Mouse (Mus musculus) midbrain, embryonic 13.5 days (tissue): Measurements from ENCODE around the gene Dkk3. TPM values are rescaled to one million over a fixed set of nuclear protein-coding genes. Genes with fewer than 3 reads are reported as not detected.
A peak's percentile ranks its signal among the peaks of the same experiment; 100 is the strongest.
"Not testable (repeated sequence)": the region's sequence is repeated elsewhere in the genome, so short reads cannot be mapped to it uniquely, and the experiment has no call there.

ENCODE experiments used
- ATAC-seq: fragments of 200-750 bp; cut with Nextera tagmentation; 2 replicates; pipeline ENCODE4 v1.8.0; 2017; ENCODE audit warnings: mild to moderate bottlenecking, moderate TSS enrichment, moderate library complexity
- H3K27ac ChIP-seq: fragments of 300-500 bp; sonication (generic); 2 replicates; pipeline ENCODE4 v1.5.1; 2015; ENCODE audit warnings: inconsistent platforms, mild to moderate bottlenecking, moderate library complexity
- H3K27me3 ChIP-seq: fragments of 300-500 bp; sonication (generic); 2 replicates; pipeline ENCODE4 v1.6.1; 2015; ENCODE audit warnings: mild to moderate bottlenecking, inconsistent platforms
- H3K36me3 ChIP-seq: fragments of 300-500 bp; sonication (generic); 2 replicates; pipeline ENCODE4 v1.6.1; 2015; ENCODE audit warnings: mild to moderate bottlenecking, inconsistent platforms
- H3K4me1 ChIP-seq: fragments of 300-500 bp; sonication (generic); replicated peaks from 2 replicates; pipeline ENCODE4 v1.6.1; 2015; ENCODE audit warnings: inconsistent platforms
- H3K4me2 ChIP-seq: fragments of 300-500 bp; sonication (generic); replicated peaks from 2 replicates; pipeline ENCODE4 v1.6.1; 2015; ENCODE audit warnings: moderate library complexity, mild to moderate bottlenecking, inconsistent platforms
- H3K4me3 ChIP-seq: fragments of 300-500 bp; sonication (generic); replicated peaks from 2 replicates; pipeline ENCODE4 v1.5.1; 2015; ENCODE audit warnings: mild to moderate bottlenecking, inconsistent platforms
- H3K9ac ChIP-seq: fragments of 300-500 bp; sonication (generic); replicated peaks from 2 replicates; pipeline ENCODE4 v1.6.1; 2015; ENCODE audit warnings: mild to moderate bottlenecking, inconsistent platforms
- H3K9me3 ChIP-seq: fragments of 300-500 bp; sonication (generic); 2 replicates; pipeline ENCODE4 v1.6.1; 2016; ENCODE audit warnings: mild to moderate bottlenecking, inconsistent platforms
- WGBS: fragments of 180-500 bp; shearing (Covaris S2); methylation state at CpG from one replicate; pipeline ENCODE4 v1.1.7; 2015; 5-methylcytosine and 5-hydroxymethylcytosine counted together
- polyA plus RNA-seq: library from polyadenylated mRNA; unstranded; fragments of >200 nt; fragmentation: Nextera tagmentation; extraction: Ambion mirVana; gene quantifications from 2 replicates; pipeline ENCODE4 v1.2.1, GENCODE M21; 2015

Dkk3 gene
- polyA plus RNA-seq, 1 experiment from 2014 or later: 19.8 TPM

GRCm38 (mm10) chr7:112187536-112188459, 28.9 kb upstream of the Dkk3 start:
- Histone ChIP-seq H3K9ac (no peak overlapping the region), H3K27ac (no peak overlapping the region), H3K27me3 (no peaks in the 10 kb centered on the region), H3K4me2 (no peak overlapping the region), H3K4me1 (no peaks in the 10 kb centered on the region; the same call in 1 of the 2 replicates), H3K36me3 (no peaks in the 10 kb centered on the region), H3K9me3 (no peaks in the 10 kb centered on the region), H3K4me3 (no peak overlapping the region)
- no peak for ATAC-seq
- WGBS: 82% methylated on average over 13 of the region's 13 CpGs

GRCm38 (mm10) chr7:112186871-112187270, 28.0 kb upstream of the Dkk3 start:
- no peaks in the 10 kb centered on the region for H3K36me3 ChIP-seq
- no peak for ATAC-seq
- H3K9me3 ChIP-seq: no peaks in the 10 kb centered on the region
- H3K4me2 ChIP-seq: no peak overlapping the region
- H3K27me3 ChIP-seq: no peaks in the 10 kb centered on the region
- H3K9ac ChIP-seq: no peak overlapping the region
- 90% methylated on average over 7 of the region's 7 CpGs for WGBS
- H3K4me3 ChIP-seq: no peak overlapping the region
- H3K4me1 ChIP-seq: no peaks in the 10 kb centered on the region; the same call in 1 of the 2 replicates
- H3K27ac ChIP-seq: no peak overlapping the region

DNA sequence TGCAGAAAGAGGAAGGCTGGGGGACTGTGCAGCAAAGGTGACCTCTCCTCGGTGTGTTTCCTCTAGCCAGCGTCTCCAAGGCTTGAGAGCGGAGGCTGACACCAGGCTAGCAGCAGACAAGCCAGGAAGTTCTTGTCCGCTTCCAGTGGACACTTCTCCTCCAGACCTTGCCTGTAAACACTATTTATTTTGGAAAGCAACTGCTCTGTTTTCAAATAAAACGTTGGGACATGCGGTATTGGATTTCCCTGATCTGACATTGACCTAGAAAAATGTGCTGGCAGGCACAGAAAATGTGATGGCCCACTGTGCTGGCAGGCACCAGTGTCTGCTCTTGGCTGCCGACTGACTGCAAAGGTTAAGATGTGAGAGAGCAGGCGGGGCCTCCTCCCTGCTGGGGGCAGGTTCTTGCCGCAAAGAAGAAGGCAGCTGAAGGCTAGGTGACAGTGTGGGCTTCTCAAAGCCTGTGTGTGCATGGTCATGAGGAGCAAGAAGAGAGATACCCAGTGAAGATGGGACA, 26.4 kb upstream of the Dkk3 start:
- no peak for ATAC-seq
- Histone ChIP-seq H3K9ac (no peak overlapping the region), H3K27me3 (no peaks in the 10 kb centered on the region), H3K27ac (no peak overlapping the region), H3K4me3 (no peak overlapping the region), H3K36me3 (no peaks in the 10 kb centered on the region), H3K9me3 (no peaks in the 10 kb centered on the region), H3K4me1 (no peaks in the 10 kb centered on the region; the same call in 1 of the 2 replicates), H3K4me2 (no peak overlapping the region)
- 78% methylated on average over 9 of the region's 9 CpGs for WGBS

DNA sequence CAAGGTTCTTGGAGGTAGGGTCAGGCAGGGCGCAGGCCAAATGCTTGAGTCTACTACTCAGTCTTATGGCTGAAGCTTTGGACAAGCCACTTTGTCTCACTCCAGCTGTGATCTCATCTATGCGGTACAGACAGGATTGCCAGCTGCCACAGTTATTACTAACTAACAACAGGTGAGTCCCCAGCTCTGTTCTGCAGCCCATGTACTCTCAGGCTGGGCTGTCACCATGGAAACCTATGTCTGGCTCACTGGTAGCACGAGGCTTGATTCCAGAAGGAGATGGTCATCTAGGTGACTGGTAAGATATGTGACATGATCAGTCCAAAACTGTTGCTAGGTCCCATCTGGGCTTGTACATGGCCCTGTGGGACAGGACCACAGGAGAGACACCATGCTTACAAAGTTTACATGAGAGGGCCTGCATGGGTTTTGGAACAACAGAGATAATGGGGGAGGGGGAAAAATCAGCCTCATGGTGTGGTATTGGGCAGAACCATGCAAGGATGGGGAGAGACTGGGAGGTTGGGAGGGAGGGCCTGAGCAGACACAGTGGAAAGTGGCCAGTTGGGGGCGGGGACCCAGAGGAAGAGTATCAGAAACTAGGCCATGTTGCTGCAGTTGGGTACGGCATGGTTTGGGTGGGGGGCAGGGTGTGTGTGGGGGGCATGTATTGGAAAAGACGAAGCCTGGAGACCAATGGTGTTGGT, 25.8 kb upstream of the Dkk3 start:
- H3K4me2 ChIP-seq: no peak overlapping the region

DNA sequence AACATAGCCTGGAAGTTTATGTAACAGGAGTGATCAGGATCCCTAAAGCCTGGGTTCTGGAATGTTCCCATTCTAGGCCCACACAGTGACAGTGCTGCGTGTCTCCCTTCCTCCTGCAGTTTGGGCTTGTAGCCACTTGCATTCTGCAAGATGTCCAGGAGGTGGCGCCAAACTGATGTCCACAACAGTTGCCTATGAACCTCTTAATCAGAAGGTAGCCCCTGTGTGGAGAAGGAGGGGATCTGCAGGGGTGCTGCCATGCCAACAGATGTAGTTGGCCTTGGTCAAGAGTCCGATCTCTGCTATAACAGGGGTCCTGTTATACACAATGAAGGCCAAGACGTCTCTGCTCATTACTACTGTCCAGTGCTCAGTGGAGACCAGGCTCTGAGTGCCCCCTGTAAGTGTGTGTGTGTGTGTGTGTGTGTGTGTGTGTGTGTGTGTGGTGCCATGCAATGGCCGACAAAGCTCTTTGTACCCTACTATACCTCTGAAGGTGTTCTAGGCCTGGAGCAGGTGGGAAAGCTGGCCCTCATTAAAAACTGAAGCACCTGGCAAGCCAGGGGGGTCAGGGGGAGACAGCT, 24.5 kb upstream of the Dkk3 start:
- Histone ChIP-seq H3K4me1 (no peaks in the 10 kb centered on the region; the same call in 1 of the 2 replicates), H3K4me3 (no peak overlapping the region), H3K9me3 (no peaks in the 10 kb centered on the region), H3K27me3 (no peaks in the 10 kb centered on the region), H3K27ac (no peak overlapping the region), H3K36me3 (no peaks in the 10 kb centered on the region), H3K9ac (no peak overlapping the region), H3K4me2 (no peak overlapping the region)
- 38% methylated on average over 5 of the region's 5 CpGs for WGBS
- peak; percentile 60 for ATAC-seq

More for the DNA sequence above, 25.8 kb upstream of the Dkk3 start:
- no peak overlapping the region for H3K4me3 ChIP-seq
- ATAC-seq: no peak
- H3K36me3 ChIP-seq: no peaks in the 10 kb centered on the region
- no peak overlapping the region for H3K9ac ChIP-seq
- 81% methylated on average over 6 of the region's 6 CpGs for WGBS
- no peak overlapping the region for H3K27ac ChIP-seq
- H3K4me1 ChIP-seq: no peaks in the 10 kb centered on the region; the same call in 1 of the 2 replicates
- H3K27me3 ChIP-seq: no peaks in the 10 kb centered on the region
- no peaks in the 10 kb centered on the region for H3K9me3 ChIP-seq

DNA sequence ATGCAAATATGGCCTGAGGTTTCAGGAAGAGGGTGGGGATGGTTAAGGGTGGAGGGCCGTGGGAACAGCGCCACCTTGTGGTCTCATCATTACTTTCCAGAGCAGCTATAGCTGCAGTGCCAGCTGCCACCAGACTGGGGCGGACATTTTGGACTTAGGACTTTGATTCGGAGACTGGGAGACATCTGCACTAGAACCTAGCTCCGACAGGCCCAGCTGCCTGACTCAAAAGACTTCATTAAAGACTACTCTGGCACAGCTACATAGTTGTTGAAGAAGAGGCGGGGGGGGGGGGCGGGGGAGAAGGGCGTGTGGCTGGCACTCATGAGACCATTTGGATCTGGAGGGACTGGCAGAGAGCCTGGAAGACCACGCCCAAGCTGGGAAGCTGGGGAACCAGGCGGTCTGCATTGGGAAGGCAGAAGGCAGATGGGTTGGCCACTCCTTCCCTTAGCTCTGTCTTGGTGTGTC, 21.4 kb upstream of the Dkk3 start:
- Histone ChIP-seq H3K27me3 (no peaks in the 10 kb centered on the region), H3K4me2 (0 out of 2 replicates have a peak overlapping the region, but pooled peaks have one; percentile 9), H3K4me1 (no peaks in the 10 kb centered on the region; the same call in 1 of the 2 replicates), H3K9ac (no peak overlapping the region), H3K9me3 (no peaks in the 10 kb centered on the region), H3K27ac (no peak overlapping the region), H3K36me3 (no peaks in the 10 kb centered on the region), H3K4me3 (no peak overlapping the region)
- ATAC-seq: peak; percentile 78
- 12% methylated on average over 10 of the region's 10 CpGs for WGBS

DNA sequence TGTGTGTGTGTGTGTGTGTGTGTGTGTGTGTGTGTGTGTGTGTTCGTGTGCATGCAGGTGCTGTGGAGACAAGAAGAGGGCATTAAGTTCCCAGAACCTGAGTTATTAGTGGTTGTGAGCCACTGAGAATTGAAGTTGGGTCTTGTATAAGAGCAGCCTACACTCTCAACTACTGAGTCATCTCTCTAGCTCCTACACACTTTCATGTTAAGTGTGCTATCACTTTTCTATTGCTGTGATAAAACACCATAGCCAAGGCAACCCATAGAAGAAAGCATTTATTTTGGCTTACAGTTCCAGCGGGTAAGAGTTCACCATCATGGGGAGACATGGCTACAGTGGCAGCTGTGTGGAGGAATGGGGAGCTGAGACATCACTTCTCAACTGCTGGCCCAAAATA, 17.8 kb upstream of the Dkk3 start:
- no peak overlapping the region for H3K4me2 ChIP-seq
- ATAC-seq: no peak
- H3K27me3 ChIP-seq: no peaks in the 10 kb centered on the region
- no peaks in the 10 kb centered on the region for H3K4me1 ChIP-seq
- H3K9me3 ChIP-seq: no peaks in the 10 kb centered on the region
- 91% methylated on average over 2 of the region's 2 CpGs for whole genome bisulfite sequencing
- no peak overlapping the region for H3K4me3 ChIP-seq
- no peaks in the 10 kb centered on the region for H3K36me3 ChIP-seq
- H3K9ac ChIP-seq: no peak overlapping the region
- no peak overlapping the region for H3K27ac ChIP-seq

- Histone ChIP-seq H3K4me3 (no peak overlapping the region), H3K27me3 (no peaks in the 10 kb centered on the region), H3K36me3 (no peaks in the 10 kb centered on the region), H3K27ac (no peak overlapping the region), H3K9me3 (no peaks in the 10 kb centered on the region), H3K4me1 (peaks cover 6% of the 10 kb centered on the region), H3K4me2 (no peak overlapping the region), H3K9ac (no peak overlapping the region)
- ATAC-seq: no peak
- WGBS: 77% methylated on average over 4 of the region's 4 CpGs
Observed at GRCm38 (mm10) chr7:112172669-112173068, 13.8 kb upstream of the Dkk3 start.

DNA sequence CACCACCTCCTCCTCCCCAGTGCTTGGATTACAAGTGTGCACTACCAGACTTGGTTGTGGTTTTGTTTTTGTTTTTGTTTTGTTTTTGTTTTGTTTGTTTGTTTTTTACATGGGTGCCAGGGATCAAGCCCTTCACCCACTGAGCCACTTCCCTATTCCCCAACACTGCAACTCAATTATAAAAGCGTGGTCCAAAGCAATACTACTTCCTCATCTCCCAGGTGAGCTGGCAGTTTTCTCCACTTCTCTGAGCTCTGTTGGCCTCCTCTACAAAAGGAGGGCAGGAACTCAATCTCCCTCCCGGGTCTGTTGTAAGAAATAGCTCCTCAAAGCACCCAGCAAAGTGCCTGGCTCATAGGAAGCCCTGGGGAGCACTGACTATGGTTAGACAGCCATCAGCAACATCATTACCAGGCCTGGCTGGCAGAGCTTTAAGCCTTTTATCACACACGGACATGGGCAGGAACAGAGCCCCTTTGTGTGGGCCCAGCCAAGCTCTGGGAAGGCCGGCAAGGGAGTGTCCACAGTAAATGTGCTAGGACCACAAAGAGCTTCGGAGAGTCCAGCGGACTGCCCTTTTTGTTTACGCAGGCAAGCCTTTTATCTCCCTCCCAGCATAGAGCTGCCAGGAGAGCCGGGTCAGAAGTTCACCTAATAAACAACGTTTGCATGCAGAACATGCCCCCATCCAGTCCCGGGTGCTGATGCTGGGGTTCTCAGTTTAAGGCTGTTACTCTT, 11.3 kb upstream of the Dkk3 start:
- Histone ChIP-seq H3K27ac (peak overlapping the region; percentile 44), H3K9ac (no peak overlapping the region), H3K4me1 (peaks cover 6% of the 10 kb centered on the region), H3K36me3 (no peaks in the 10 kb centered on the region), H3K4me2 (no peak overlapping the region), H3K27me3 (no peaks in the 10 kb centered on the region), H3K9me3 (no peaks in the 10 kb centered on the region), H3K4me3 (no peak overlapping the region)
- ATAC-seq: peak; percentile 71
- 14% methylated on average over 10 of the region's 10 CpGs for WGBS

- H3K9ac ChIP-seq: no peak overlapping the region
- H3K4me2 ChIP-seq: no peak overlapping the region
- H3K27ac ChIP-seq: no peak overlapping the region
- H3K4me1 ChIP-seq: peaks cover 6% of the 10 kb centered on the region
- no peaks in the 10 kb centered on the region; the same call in 1 of the 2 replicates for H3K27me3 ChIP-seq
- no peak for ATAC-seq
- H3K36me3 ChIP-seq: no peaks in the 10 kb centered on the region
- WGBS: 81% methylated on average over 4 of the region's 4 CpGs
- no peaks in the 10 kb centered on the region for H3K9me3 ChIP-seq
- H3K4me3 ChIP-seq: no peak overlapping the region
Observed at GRCm38 (mm10) chr7:112165593-112165992, 6.7 kb upstream of the Dkk3 start.

GRCm38 (mm10) chr7:112165032-112165431, 6.2 kb upstream of the Dkk3 start:
- H3K36me3 ChIP-seq, H3K4me2 ChIP-seq, H3K4me3 ChIP-seq, H3K9me3 ChIP-seq, H3K27me3 ChIP-seq, ATAC-seq, H3K4me1 ChIP-seq, H3K9ac ChIP-seq, H3K27ac ChIP-seq: not testable (repeated sequence)
- WGBS: 97% methylated on average over 4 of the region's 4 CpGs
